Mouse (Mus musculus): ENCODE measurements around the gene Arhgap24. TPM values are rescaled to one million over a fixed set of nuclear protein-coding genes. Genes with fewer than 3 reads are reported as not detected.

Gene Arhgap24
- polyA plus RNA-seq, 1 experiment = 6.8 TPM

DNA sequence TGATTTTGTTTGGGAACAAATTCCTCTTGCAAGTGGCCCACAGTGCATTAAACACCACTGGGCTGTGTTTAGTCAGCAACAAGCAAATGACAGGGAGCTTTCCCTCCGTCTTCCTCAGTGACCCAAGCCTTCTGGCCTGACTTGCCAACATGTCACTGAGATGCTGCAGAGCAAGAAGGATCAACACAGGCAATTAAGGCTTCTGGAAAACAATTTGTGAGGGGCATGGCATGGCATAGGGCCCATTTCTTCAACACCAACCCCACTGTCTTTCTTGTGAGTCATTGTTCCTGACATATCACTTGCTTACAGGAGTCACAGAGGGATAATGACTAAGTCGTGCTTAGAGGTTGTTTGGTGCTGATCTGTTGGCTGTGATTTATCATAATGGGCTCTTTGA, 196.0 kb downstream of the Arhgap24 start:
- no peak for TF ChIP-seq CTCF (IDR thresholded peaks at IDR 0.05; ENCODE audit: borderline replicate concordance, extremely low read depth, insufficient read depth, insufficient read length)
- TF ChIP-seq POLR2A (IDR thresholded peaks at IDR 0.05; ENCODE audit: borderline replicate concordance, extremely low read depth, insufficient read depth, insufficient read length, poor library complexity, severe bottlenecking) = no peak
- peak; percentile 35 for DNase-seq (ENCODE audit: low read depth)

DNA sequence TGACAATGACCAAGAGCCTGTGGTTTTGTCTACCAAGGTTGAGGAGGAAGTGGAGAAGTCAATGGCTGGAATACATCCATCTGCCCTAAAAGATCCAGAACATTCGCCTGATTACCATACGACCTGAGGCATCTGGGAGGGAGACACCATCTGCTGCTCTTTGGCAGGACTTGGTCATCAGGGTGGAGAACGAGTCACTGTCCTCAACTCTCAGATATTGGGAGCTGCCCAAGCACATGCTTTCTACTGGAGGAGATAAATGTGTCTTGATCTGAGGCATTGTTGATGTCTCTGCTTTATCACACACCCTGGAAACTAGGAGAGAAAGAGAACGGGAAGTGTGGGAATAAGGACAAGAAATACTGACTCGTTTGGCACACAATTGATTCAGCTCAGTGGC, 206.5 kb downstream of the Arhgap24 start:
- DNase-seq (ENCODE audit: low read depth) = no peak

DNA sequence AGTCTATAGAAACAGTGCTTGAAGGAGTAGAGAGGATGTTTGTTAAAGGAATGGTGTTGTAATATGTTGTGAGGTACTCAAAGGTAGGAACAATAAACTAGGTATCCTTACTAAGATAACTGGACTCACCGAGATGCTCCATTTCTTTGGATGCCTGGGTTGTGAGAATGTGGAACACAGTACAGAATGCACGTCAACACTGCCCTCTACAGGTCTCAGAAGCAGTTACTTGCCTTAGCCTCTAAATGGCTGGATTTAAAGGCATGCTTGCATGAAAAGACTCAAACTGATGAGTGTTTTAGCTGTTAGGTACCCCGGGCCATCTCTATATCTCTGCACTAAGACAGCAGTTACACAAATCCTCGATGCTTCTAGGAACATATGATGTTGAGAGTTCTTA, 211.3 kb downstream of the Arhgap24 start:
- TF ChIP-seq POLR2A (IDR thresholded peaks at IDR 0.05; ENCODE audit: borderline replicate concordance, extremely low read depth, insufficient read depth, insufficient read length, poor library complexity, severe bottlenecking) (no peak), CTCF (IDR thresholded peaks at IDR 0.05; ENCODE audit: borderline replicate concordance, extremely low read depth, insufficient read depth, insufficient read length) (peak; percentile 82; the same call in 1 of the 2 replicates)
- DNase-seq (ENCODE audit: low read depth) = peak; percentile 93

More for the DNA sequence above, 206.5 kb downstream of the Arhgap24 start:
- TF ChIP-seq POLR2A (IDR thresholded peaks at IDR 0.05; ENCODE audit: borderline replicate concordance, extremely low read depth, insufficient read depth, insufficient read length, poor library complexity, severe bottlenecking) (no peak), CTCF (IDR thresholded peaks at IDR 0.05; ENCODE audit: borderline replicate concordance, extremely low read depth, insufficient read depth, insufficient read length) (no peak)

GRCm38 (mm10) chr5:102693192-102693591, 212.0 kb downstream of the Arhgap24 start:
- TF ChIP-seq POLR2A (IDR thresholded peaks at IDR 0.05; ENCODE audit: borderline replicate concordance, extremely low read depth, insufficient read depth, insufficient read length, poor library complexity, severe bottlenecking) (no peak), CTCF (IDR thresholded peaks at IDR 0.05; ENCODE audit: borderline replicate concordance, extremely low read depth, insufficient read depth, insufficient read length) (no peak)
- DNase-seq (ENCODE audit: low read depth) = no peak

DNA sequence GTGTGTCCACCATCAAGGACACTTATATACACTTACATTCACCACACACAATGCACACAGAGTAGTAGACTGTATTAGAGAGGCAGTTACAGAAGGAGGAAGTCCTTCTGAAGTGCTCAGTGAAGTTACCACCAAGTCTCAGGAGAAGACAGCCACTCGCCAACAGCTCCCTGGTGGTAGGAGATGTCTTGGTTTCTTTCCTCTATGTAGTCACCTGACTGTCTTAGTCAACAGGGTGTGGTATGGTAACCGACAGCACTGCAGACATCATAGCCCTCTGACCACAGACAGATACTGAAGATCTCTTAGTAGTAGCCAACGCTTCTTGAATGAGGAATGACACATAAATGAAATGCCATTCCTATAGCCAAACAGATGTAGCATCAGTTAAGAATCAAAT, 212.7 kb downstream of the Arhgap24 start:
- no peak for TF ChIP-seq CTCF (IDR thresholded peaks at IDR 0.05; ENCODE audit: borderline replicate concordance, extremely low read depth, insufficient read depth, insufficient read length)
- no peak for TF ChIP-seq POLR2A (IDR thresholded peaks at IDR 0.05; ENCODE audit: borderline replicate concordance, extremely low read depth, insufficient read depth, insufficient read length, poor library complexity, severe bottlenecking)
- no peak for DNase-seq (ENCODE audit: low read depth)

DNA sequence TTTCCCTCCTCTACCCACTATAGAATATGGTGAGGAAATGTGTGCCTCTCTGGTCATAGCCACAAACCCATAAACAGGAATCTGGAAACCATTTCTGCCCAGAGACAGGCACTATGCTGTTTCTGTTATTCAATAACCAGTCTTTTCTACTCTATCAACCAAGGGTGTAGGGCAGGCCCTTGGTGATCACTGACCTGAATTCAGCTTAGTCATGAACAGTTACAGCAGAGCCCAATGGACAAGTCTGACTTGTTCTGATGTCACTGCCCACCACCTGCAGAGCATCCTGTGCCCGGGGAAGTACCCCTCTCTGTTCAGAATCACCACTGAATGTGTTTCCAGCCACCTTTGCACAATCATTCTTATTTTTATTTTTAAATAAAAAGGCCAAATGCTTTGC, 216.6 kb downstream of the Arhgap24 start:
- no peak for TF ChIP-seq CTCF (IDR thresholded peaks at IDR 0.05; ENCODE audit: borderline replicate concordance, extremely low read depth, insufficient read depth, insufficient read length)
- no peak for TF ChIP-seq POLR2A (IDR thresholded peaks at IDR 0.05; ENCODE audit: borderline replicate concordance, extremely low read depth, insufficient read depth, insufficient read length, poor library complexity, severe bottlenecking)
- no peak for DNase-seq (ENCODE audit: low read depth)

- DNase-seq (ENCODE audit: low read depth) = no peak
- TF ChIP-seq CTCF (IDR thresholded peaks at IDR 0.05; ENCODE audit: borderline replicate concordance, extremely low read depth, insufficient read depth, insufficient read length) = no peak
- TF ChIP-seq POLR2A (IDR thresholded peaks at IDR 0.05; ENCODE audit: borderline replicate concordance, extremely low read depth, insufficient read depth, insufficient read length, poor library complexity, severe bottlenecking) = no peak
Observed at GRCm38 (mm10) chr5:102698396-102698795, 217.2 kb downstream of the Arhgap24 start.

- no peak for DNase-seq (ENCODE audit: low read depth)
- TF ChIP-seq POLR2A (IDR thresholded peaks at IDR 0.05; ENCODE audit: borderline replicate concordance, extremely low read depth, insufficient read depth, insufficient read length, poor library complexity, severe bottlenecking) = no peak
- TF ChIP-seq CTCF (IDR thresholded peaks at IDR 0.05; ENCODE audit: borderline replicate concordance, extremely low read depth, insufficient read depth, insufficient read length) = no peak
Observed at GRCm38 (mm10) chr5:102698891-102699290, 217.7 kb downstream of the Arhgap24 start.

GRCm38 (mm10) chr5:102702581-102702980, 221.4 kb downstream of the Arhgap24 start:
- no peak for TF ChIP-seq CTCF (IDR thresholded peaks at IDR 0.05; ENCODE audit: borderline replicate concordance, extremely low read depth, insufficient read depth, insufficient read length)
- no peak for DNase-seq (ENCODE audit: low read depth)

- TF ChIP-seq CTCF (IDR thresholded peaks at IDR 0.05; ENCODE audit: borderline replicate concordance, extremely low read depth, insufficient read depth, insufficient read length) (peak; percentile 73; the same call in 1 of the 2 replicates), POLR2A (IDR thresholded peaks at IDR 0.05; ENCODE audit: borderline replicate concordance, extremely low read depth, insufficient read depth, insufficient read length, poor library complexity, severe bottlenecking) (no peak)
- DNase-seq (ENCODE audit: low read depth) = peak; percentile 82
Observed at GRCm38 (mm10) chr5:102703325-102704099, 222.3 kb downstream of the Arhgap24 start.

DNA sequence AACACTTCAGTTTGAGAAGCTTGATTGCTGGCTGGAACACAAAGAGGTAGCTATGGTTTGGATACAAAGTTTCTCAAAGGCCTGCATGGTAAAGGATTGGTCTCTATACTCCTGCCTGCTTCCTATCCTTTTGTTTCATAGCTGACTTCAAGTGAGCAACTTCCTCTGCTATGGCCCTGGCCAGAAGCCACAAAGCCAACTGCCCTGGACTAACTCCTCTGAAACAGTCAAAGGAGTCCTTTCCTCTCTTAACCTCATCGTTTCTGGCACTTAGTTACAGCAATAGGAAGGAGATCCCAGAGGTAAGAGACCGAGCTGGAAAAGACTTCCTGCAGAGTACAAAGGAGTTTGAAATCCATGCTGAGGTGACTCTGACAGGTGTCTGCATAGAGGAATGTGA, 224.0 kb downstream of the Arhgap24 start:
- no peak for DNase-seq (ENCODE audit: low read depth)
- no peak for TF ChIP-seq CTCF (IDR thresholded peaks at IDR 0.05; ENCODE audit: borderline replicate concordance, extremely low read depth, insufficient read depth, insufficient read length)
- no peak for TF ChIP-seq POLR2A (IDR thresholded peaks at IDR 0.05; ENCODE audit: borderline replicate concordance, extremely low read depth, insufficient read depth, insufficient read length, poor library complexity, severe bottlenecking)

DNA sequence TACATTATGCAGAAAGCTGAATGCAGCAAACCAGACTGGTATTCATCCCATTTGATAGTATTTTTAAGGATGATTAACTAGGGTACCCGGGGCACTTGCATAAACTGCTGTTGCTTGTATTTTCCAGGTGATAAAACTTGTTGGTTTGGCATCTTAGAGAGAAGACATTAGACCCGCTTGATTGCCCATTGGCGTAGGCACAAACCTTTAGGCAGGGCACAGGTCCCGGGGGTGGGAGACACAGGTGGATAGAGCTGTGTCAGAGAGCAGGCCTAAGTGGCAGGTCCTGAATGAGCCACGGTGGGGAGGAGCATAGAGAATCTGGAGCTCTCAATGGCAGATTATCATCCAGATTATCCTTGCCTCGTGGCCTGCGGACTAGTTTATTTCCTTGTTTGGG, 229.1 kb downstream of the Arhgap24 start:
- no peak for DNase-seq (ENCODE audit: low read depth)
- TF ChIP-seq POLR2A (IDR thresholded peaks at IDR 0.05; ENCODE audit: borderline replicate concordance, extremely low read depth, insufficient read depth, insufficient read length, poor library complexity, severe bottlenecking) = no peak
- no peak for TF ChIP-seq CTCF (IDR thresholded peaks at IDR 0.05; ENCODE audit: borderline replicate concordance, extremely low read depth, insufficient read depth, insufficient read length)
